Mouse (Mus musculus) retina, postnatal 1 day (tissue): Measurements from ENCODE around the gene Prpf39.

Source experiments
- DNase-seq: peaks from one replicate; pipeline ENCODE4 v3.0.0-alpha.2; 2012

Prpf39 gene

GRCm38 (mm10) chr12:65036190-65036870 lies at the start of gene Prpf39:
Prpf39 (plus strand) TSS chr12:65036333.
- DNase-seq: peak; percentile 92

- no peak for DNase-seq
These were observed 28.4 kb upstream of the Prpf39 start for GRCm38 (mm10) chr12:65007725-65008124.

- DNase-seq: no peak
These were observed 13.3 kb upstream of the Prpf39 start for GRCm38 (mm10) chr12:65022842-65023241.

GRCm38 (mm10) chr12:65035839-65036189 lies 319 bp upstream of the Prpf39 start:
- no peak for DNase-seq

GRCm38 (mm10) chr12:65036892-65037545 lies 886 bp downstream of the Prpf39 start:
- DNase-seq: peak; percentile 15

GRCm38 (mm10) chr12:65037546-65037937 lies 1.4 kb downstream of the Prpf39 start:
- DNase-seq: no peak

- DNase-seq: no peak
These were observed 12.7 kb downstream of the Prpf39 start for GRCm38 (mm10) chr12:65048799-65049198.

- no peak for DNase-seq
These were observed 22.1 kb downstream of the Prpf39 start for GRCm38 (mm10) chr12:65058203-65058602.

- DNase-seq: no peak
These were observed 24.9 kb downstream of the Prpf39 start for GRCm38 (mm10) chr12:65061082-65061481.

- no peak for DNase-seq
These were observed 29.1 kb downstream of the Prpf39 start for GRCm38 (mm10) chr12:65065241-65065640.

GRCm38 (mm10) chr12:65066234-65066633 lies 30.1 kb downstream of the Prpf39 start:
- no peak for DNase-seq

GRCm38 (mm10) chr12:65068409-65068808 lies 32.3 kb downstream of the Prpf39 start:
- DNase-seq: no peak

GRCm38 (mm10) chr12:65072911-65073610 lies 36.9 kb downstream of the Prpf39 start:
- DNase-seq: peak; percentile 8

GRCm38 (mm10) chr12:65073611-65074178 lies 37.6 kb downstream of the Prpf39 start, which contains the start of gene Fkbp3:
Fkbp3 (minus strand) TSS chr12:65074007.
- DNase-seq: peak; percentile 98

- DNase-seq: peak; percentile 8
These were observed 38.5 kb downstream of the Prpf39 start for GRCm38 (mm10) chr12:65074651-65075050.

GRCm38 (mm10) chr12:65075085-65075732 lies 39.1 kb downstream of the Prpf39 start, which contains the start of gene Fancm:
Fancm (plus strand) TSS chr12:65075603.
- DNase-seq: peak; percentile 95

- DNase-seq: no peak
These were observed 39.7 kb downstream of the Prpf39 start for GRCm38 (mm10) chr12:65075733-65076310.

- no peak for DNase-seq
These were observed 40.8 kb downstream of the Prpf39 start for GRCm38 (mm10) chr12:65076906-65077305.

GRCm38 (mm10) chr12:65108746-65109145 lies 72.6 kb downstream of the Prpf39 start:
- DNase-seq: no peak

GRCm38 (mm10) chr12:65111503-65111902 lies 75.4 kb downstream of the Prpf39 start:
- no peak for DNase-seq

- DNase-seq: no peak
These were observed 76.7 kb downstream of the Prpf39 start for GRCm38 (mm10) chr12:65112811-65113210.
